Mouse (Mus musculus) stomach, postnatal 0 days (tissue): ENCODE data around the gene 5730522E02Rik.

ENCODE experiments used
- CTCF ChIP-seq: IDR thresholded peaks from 2 replicates; pipeline ENCODE4 v1.5.1; 2016; ENCODE audit warnings: antibody characterized with exemption, low read depth, mild to moderate bottlenecking, moderate library complexity
- EP300 ChIP-seq: optimal IDR thresholded peaks from 2 replicates; pipeline ENCODE3; 2016; ENCODE audit warnings: antibody characterized with exemption

GRCm38 (mm10) chr11:26076335-26076734 lies 134.2 kb downstream of the 5730522E02Rik start:
- TF ChIP-seq CTCF (no peak), EP300 (no peak)
